Mouse (Mus musculus): ENCODE data around the gene Spag4. TPM values are rescaled to one million over a fixed set of nuclear protein-coding genes. Genes with fewer than 3 reads are reported as not detected.

Spag4 gene
- polyA plus RNA-seq, 1 experiment from 2014 or later: 8.0 TPM

- H3K4me3 ChIP-seq: no peak overlapping the region
- H3K9me3 ChIP-seq: no peaks in the 10 kb centered on the region
- no peak for ATAC-seq (replicated peaks)
- 95% methylated on average over 15 of the region's 15 CpGs for WGBS
- no peak overlapping the region for H3K9ac ChIP-seq
- H3K27me3 ChIP-seq (replicated peaks): no peaks in the 10 kb centered on the region
- H3K4me2 ChIP-seq: no peak overlapping the region
- no peaks in the 10 kb centered on the region for H3K4me1 ChIP-seq
- peaks cover 58% of the 10 kb centered on the region for H3K36me3 ChIP-seq (replicated peaks)
- no peak overlapping the region for H3K27ac ChIP-seq
Measured at GRCm38 (mm10) chr2:156073725-156074124, 8.8 kb downstream of the Spag4 start.

GRCm38 (mm10) chr2:156077461-156077860, 12.5 kb downstream of the Spag4 start:
- H3K27me3 ChIP-seq (replicated peaks): no peaks in the 10 kb centered on the region
- no peak overlapping the region for H3K9ac ChIP-seq
- no peak overlapping the region for H3K4me3 ChIP-seq
- H3K9me3 ChIP-seq: no peaks in the 10 kb centered on the region
- ATAC-seq (replicated peaks): no peak
- H3K4me2 ChIP-seq: no peak overlapping the region
- H3K36me3 ChIP-seq (replicated peaks): peaks cover 53% of the 10 kb centered on the region
- H3K4me1 ChIP-seq: no peaks in the 10 kb centered on the region
- WGBS: 90% methylated on average over 7 of the region's 7 CpGs
- H3K27ac ChIP-seq: no peak overlapping the region

DNA sequence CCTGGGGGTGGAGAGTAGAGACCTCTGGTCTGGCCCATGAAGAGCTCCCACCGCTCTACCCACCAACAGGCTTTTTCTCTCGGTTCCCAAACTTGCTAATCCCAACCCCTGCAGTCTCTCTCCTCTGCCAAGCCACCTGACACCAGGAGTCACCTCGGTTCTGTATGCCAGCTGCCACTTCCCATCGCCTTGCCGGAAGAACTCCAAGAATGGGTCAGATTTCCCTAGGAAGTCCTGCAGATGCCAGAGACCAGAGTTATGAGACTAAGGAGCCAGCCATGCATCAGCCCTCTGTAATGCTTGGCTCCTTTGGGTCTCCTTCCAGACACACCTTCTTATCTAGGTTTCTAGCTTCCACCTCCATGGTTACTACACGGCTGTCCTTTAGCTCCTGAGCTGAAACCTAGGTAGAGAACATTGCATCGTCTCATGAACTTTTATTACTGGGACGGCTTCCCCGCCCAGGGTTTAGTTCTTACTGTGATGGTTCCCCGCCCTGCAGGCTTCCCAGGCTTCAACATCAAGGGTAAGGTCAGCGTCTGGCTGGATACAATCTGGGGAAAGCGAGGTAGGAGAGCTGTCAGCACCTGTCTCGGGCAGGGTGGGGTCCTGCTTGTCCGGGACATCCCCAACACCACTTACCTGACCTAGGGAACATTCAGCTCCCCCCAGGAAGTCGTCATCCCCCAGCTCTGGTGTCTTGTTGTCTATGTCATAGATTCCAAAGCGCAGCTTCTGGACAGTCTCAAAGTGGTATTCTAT, 13.6 kb downstream of the Spag4 start:
- no peak overlapping the region for H3K4me3 ChIP-seq
- ATAC-seq (replicated peaks): no peak
- peaks cover 44% of the 10 kb centered on the region for H3K36me3 ChIP-seq (replicated peaks)
- no peaks in the 10 kb centered on the region for H3K4me1 ChIP-seq
- no peaks in the 10 kb centered on the region for H3K9me3 ChIP-seq
- no peak overlapping the region for H3K27ac ChIP-seq
- H3K4me2 ChIP-seq: no peak overlapping the region
- H3K9ac ChIP-seq: no peak overlapping the region
- H3K27me3 ChIP-seq (replicated peaks): no peaks in the 10 kb centered on the region
- WGBS: 93% methylated on average over 16 of the region's 16 CpGs

GRCm38 (mm10) chr2:156079183-156079560, 14.2 kb downstream of the Spag4 start:
- no peak for ATAC-seq (replicated peaks)
- H3K4me3 ChIP-seq: no peak overlapping the region
- H3K27ac ChIP-seq: no peak overlapping the region
- WGBS: 93% methylated on average over 8 of the region's 8 CpGs
- no peaks in the 10 kb centered on the region for H3K4me1 ChIP-seq
- no peaks in the 10 kb centered on the region for H3K9me3 ChIP-seq
- H3K9ac ChIP-seq: no peak overlapping the region
- no peaks in the 10 kb centered on the region for H3K27me3 ChIP-seq (replicated peaks)
- no peak overlapping the region for H3K4me2 ChIP-seq
- peaks cover 39% of the 10 kb centered on the region for H3K36me3 ChIP-seq (replicated peaks)

DNA sequence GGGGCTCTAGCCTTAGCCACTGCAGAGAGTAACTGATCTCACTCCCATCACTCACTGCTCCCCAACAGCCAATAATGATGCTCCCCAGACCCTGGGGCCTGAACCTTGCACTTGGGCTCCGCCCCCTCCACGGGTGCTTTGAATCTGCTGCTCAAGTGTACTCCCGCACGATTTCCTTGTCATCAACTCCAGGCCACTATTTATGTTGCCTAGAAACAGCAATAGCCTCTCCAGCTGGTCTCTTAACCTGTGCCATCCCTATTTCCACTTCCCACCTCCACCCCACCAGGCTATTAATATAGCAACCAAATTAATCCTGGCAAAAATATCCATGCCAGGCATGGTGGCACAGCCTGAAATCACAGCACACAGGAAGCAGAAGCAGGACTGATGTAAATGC, 14.7 kb downstream of the Spag4 start:
- Histone ChIP-seq H3K9ac (no peak overlapping the region), H3K36me3 (replicated peaks) (peaks cover 34% of the 10 kb centered on the region), H3K4me1 (no peaks in the 10 kb centered on the region), H3K4me2 (no peak overlapping the region), H3K9me3 (no peaks in the 10 kb centered on the region), H3K27ac (no peak overlapping the region), H3K4me3 (no peak overlapping the region), H3K27me3 (replicated peaks) (no peaks in the 10 kb centered on the region)
- 44% methylated on average over 4 of the region's 4 CpGs for WGBS
- ATAC-seq (replicated peaks): 0 out of 2 replicates have a peak, but pooled peaks have one; percentile 24

- 93% methylated on average over 7 of the region's 7 CpGs for WGBS
- Histone ChIP-seq H3K36me3 (replicated peaks) (peaks cover 30% of the 10 kb centered on the region), H3K27ac (no peak overlapping the region), H3K4me1 (no peaks in the 10 kb centered on the region), H3K27me3 (replicated peaks) (no peaks in the 10 kb centered on the region), H3K9ac (no peak overlapping the region), H3K4me3 (no peak overlapping the region), H3K4me2 (no peak overlapping the region), H3K9me3 (no peaks in the 10 kb centered on the region)
- no peak for ATAC-seq (replicated peaks)
Measured at GRCm38 (mm10) chr2:156080391-156080790, 15.4 kb downstream of the Spag4 start.

- H3K4me3 ChIP-seq: no peak overlapping the region
- 91% methylated on average over 3 of the region's 3 CpGs for WGBS
- no peak for ATAC-seq (replicated peaks)
Measured at GRCm38 (mm10) chr2:156084541-156084940, 19.6 kb downstream of the Spag4 start.

GRCm38 (mm10) chr2:156087391-156088110, 22.6 kb downstream of the Spag4 start:
- Histone ChIP-seq H3K9me3 (no peaks in the 10 kb centered on the region), H3K4me1 (peaks cover 17% of the 10 kb centered on the region; the same call in 1 of the 2 replicates), H3K27ac (no peak overlapping the region), H3K36me3 (replicated peaks) (no peaks in the 10 kb centered on the region), H3K27me3 (replicated peaks) (no peaks in the 10 kb centered on the region), H3K4me2 (no peak overlapping the region), H3K9ac (no peak overlapping the region), H3K4me3 (no peak overlapping the region)
- 90% methylated on average over 7 of the region's 7 CpGs for WGBS
- ATAC-seq (replicated peaks): no peak

More at GRCm38 (mm10) chr2:156084541-156084940, 19.6 kb downstream of the Spag4 start:
- H3K27me3 ChIP-seq (replicated peaks): no peaks in the 10 kb centered on the region
- no peak overlapping the region for H3K4me2 ChIP-seq
- no peaks in the 10 kb centered on the region for H3K36me3 ChIP-seq (replicated peaks)
- H3K27ac ChIP-seq: no peak overlapping the region
- peaks cover 2% of the 10 kb centered on the region; the same call in 1 of the 2 replicates for H3K4me1 ChIP-seq
- H3K9me3 ChIP-seq: no peaks in the 10 kb centered on the region
- no peak overlapping the region for H3K9ac ChIP-seq

DNA sequence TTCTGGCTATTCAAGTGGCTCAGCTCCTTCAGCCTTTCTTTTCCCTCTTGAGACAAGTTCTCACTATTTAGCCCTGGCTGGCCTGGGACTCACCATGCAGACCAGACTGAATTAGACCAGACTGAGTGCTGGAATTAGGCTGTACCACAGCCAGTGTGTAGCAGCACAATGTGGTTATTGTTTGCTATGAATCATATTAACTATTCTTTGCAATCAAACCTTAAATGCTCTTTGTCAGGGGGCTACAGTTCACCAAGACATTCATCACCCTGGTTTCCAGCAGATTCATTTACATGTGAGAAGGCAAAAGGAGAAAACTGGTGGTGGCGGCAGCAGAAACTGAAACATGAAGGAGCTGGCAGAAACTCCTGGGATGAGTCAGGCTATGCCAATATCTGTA, 24.8 kb downstream of the Spag4 start:
- no peak overlapping the region for H3K4me3 ChIP-seq
- H3K4me1 ChIP-seq: peaks cover 17% of the 10 kb centered on the region; the same call in 1 of the 2 replicates
- no peaks in the 10 kb centered on the region for H3K27me3 ChIP-seq (replicated peaks)
- H3K36me3 ChIP-seq (replicated peaks): 0 out of 2 replicates have a peak, but pooled peaks cover under 1% of the 10 kb centered on the region
- no peak overlapping the region for H3K4me2 ChIP-seq
- no peaks in the 10 kb centered on the region for H3K9me3 ChIP-seq
- 23% methylated on average over 1 of the region's 1 CpGs for WGBS
- H3K27ac ChIP-seq: no peak overlapping the region
- H3K9ac ChIP-seq: no peak overlapping the region
- no peak for ATAC-seq (replicated peaks)

GRCm38 (mm10) chr2:156091926-156092325, 27.0 kb downstream of the Spag4 start:
- Histone ChIP-seq H3K27ac (no peak overlapping the region), H3K36me3 (replicated peaks) (peaks cover 8% of the 10 kb centered on the region; the same call in 1 of the 2 replicates), H3K9me3 (no peaks in the 10 kb centered on the region), H3K4me1 (peaks cover 17% of the 10 kb centered on the region; the same call in 1 of the 2 replicates), H3K4me3 (no peak overlapping the region), H3K4me2 (no peak overlapping the region), H3K9ac (no peak overlapping the region), H3K27me3 (replicated peaks) (no peaks in the 10 kb centered on the region)
- 86% methylated on average over 5 of the region's 5 CpGs for WGBS
- ATAC-seq (replicated peaks): no peak

DNA sequence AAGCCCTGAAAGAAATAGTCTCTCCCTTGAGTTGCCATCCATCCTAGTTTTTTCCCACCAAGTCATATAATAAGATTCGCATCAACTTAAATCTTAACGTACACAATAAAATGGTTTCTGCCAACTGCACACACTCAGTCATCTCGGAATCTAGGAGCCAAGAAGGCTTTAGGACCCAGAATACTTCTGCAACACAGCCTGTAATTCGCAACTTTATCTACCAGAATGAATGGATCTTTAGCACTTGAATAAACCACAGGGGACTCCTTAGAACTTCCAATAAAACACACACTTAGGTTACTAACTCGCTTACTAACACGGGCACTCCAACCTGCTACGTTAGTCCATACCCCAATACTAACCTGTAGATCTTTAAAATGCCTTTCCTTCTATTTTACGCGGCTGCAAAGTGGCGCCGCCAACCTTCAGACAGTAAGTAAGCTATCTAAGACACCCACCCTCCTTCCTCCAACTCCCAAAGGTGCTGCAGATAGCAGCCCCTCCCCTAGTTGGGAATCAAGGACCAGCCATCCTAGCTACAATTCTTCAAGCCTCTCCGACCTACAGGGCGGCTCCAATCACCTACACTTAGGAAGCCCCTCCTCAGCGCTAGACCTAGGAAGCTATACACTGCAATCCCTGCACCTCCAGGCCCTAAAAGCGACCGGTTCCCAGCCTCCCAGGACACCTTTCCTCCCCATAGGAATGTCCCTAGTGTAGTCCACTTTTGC, 45.8 kb downstream of the Spag4 start:
- H3K4me2 ChIP-seq: peak overlapping the region; percentile 49
- ATAC-seq (replicated peaks): peak; percentile 84
- no peaks in the 10 kb centered on the region for H3K36me3 ChIP-seq (replicated peaks)
- H3K9ac ChIP-seq: peak overlapping the region; percentile 85
- no peaks in the 10 kb centered on the region for H3K27me3 ChIP-seq (replicated peaks)
- H3K9me3 ChIP-seq: no peaks in the 10 kb centered on the region
- peaks cover 16% of the 10 kb centered on the region for H3K4me1 ChIP-seq
- peak overlapping the region; percentile 70 for H3K4me3 ChIP-seq
- peak overlapping the region; percentile 84 for H3K27ac ChIP-seq
- under 1% methylated on average over 16 of the region's 16 CpGs for WGBS
